Mouse (Mus musculus): ENCODE data around the gene Pkd1l2. TPM values are rescaled to one million over a fixed set of nuclear protein-coding genes. Genes with fewer than 3 reads are reported as not detected.

Gene Pkd1l2
- polyA plus RNA-seq, 1 experiment from 2014 or later: not detected

DNA sequence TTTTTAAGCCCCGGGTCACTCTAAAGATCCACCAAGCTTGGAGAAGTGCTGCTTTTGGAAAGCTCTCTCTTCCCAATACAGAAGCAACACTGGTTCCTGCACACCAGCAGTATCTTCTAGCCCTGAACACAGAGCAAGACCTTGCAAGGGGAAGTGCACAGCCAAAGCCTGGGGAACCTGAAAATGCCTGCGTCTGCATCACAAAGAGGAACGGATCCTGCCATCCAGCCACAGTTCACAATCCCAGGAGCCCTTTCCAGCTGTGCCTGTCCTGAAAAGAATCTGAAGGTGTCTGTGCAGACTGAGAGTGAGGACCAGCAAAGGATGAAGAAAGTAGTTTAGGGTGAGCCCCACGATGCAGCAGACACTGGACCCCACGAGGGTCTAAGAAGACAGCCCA lies 107.2 kb downstream of the Pkd1l2 start:
- TF ChIP-seq CTCF (IDR thresholded peaks at IDR 0.05): no peak
- in situ Hi-C loops (cut with MboI; ENCODE audit: low pct_unique_long_range_greater_than_20kb): loop anchor here (5.0 kb wide), 1 partner anchor 33 kb away; the partner anchor contains the start of gene Atmin
- no peaks in the 10 kb centered on the region for H3K27me3 ChIP-seq
- POLR2A ChIA-PET: no interaction called here
- CTCF ChIA-PET: no interaction called here
- ATAC-seq (no peak), DNase-seq (ENCODE audit: low read depth, low spot score) (no peak)

DNA sequence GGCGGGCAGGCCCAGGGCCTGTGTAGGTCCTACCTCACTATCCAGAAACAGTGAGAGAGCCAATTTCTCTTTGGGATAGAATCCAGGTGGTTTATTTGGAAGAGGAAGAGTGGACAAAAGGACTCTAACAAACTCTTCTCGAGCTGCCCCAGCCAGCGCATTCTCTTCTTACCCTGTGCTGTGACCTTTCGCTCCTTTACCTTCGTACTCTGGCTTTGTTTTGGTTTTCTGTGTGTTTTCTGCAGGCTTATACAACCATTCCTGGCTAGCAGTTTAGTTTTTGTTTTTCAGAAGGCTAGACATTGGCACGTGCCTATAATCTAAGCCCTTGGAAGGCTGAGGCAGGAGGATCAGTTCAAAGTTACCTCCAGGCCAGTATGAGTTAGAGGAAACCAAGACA lies 112.7 kb downstream of the Pkd1l2 start:
- DNase-seq (ENCODE audit: low read depth, low spot score) (no peak), ATAC-seq (no peak)
- H3K27me3 ChIP-seq: no peaks in the 10 kb centered on the region
- ChIA-PET CTCF (interaction anchor here (1.6 kb wide), 1 partner anchor 13 kb away, joined by 4 read pairs; no protein-coding TSS in a partner anchor), POLR2A (no interaction called here)
- TF ChIP-seq CTCF (IDR thresholded peaks at IDR 0.05): no peak
- in situ Hi-C loops (cut with MboI; ENCODE audit: low pct_unique_long_range_greater_than_20kb): no loop called here

DNA sequence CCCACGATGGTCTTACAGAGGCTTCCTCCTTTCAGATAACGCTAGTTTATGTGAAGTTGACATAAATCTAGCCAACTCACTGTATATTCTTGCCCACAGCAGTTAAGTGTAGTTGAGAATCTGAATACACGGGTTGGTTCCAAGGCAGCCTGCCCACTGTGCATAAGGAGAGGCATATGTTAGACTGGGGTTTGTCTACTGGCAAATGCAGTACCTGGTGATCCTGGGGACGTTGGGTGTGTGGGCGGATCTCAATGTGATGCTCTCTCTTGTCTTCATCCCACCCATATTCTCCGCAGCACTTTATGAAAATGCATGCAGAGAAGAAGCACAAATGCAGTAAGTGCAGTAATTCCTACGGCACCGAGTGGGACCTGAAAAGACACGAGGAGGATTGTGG lies 127.8 kb downstream of the Pkd1l2 start:
- ChIA-PET POLR2A (no interaction called here), CTCF (no interaction called here)
- in situ Hi-C loops (cut with MboI; ENCODE audit: low pct_unique_long_range_greater_than_20kb): no loop called here
- DNase-seq (ENCODE audit: low read depth, low spot score) (no peak), ATAC-seq (no peak)
- no peak for TF ChIP-seq CTCF (IDR thresholded peaks at IDR 0.05)
- no peaks in the 10 kb centered on the region for H3K27me3 ChIP-seq

DNA sequence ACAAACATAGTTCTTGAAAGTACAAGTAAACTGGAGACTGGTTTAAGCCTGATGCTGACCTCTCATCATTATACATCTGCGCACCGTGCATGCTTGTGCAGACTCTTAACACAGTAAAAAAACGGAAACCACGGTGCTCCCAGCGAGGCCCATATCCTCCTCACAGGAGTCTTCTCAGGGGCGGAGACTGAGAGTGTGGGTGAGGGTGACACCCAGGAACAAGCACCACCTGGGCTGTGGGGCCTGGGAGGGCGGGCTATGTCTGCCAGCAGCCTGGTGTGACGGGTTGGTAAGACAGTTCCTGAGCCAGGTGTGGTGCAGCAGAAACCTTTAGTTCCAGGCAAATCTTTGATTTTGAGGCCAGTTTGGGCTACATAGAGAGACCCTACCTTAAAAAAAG lies 129.8 kb downstream of the Pkd1l2 start:
- ATAC-seq (no peak), DNase-seq (ENCODE audit: low read depth, low spot score) (no peak)
- ChIA-PET CTCF (no interaction called here), POLR2A (no interaction called here)
- H3K27me3 ChIP-seq: no peaks in the 10 kb centered on the region
- in situ Hi-C loops (cut with MboI; ENCODE audit: low pct_unique_long_range_greater_than_20kb): no loop called here
- no peak for TF ChIP-seq CTCF (IDR thresholded peaks at IDR 0.05)

DNA sequence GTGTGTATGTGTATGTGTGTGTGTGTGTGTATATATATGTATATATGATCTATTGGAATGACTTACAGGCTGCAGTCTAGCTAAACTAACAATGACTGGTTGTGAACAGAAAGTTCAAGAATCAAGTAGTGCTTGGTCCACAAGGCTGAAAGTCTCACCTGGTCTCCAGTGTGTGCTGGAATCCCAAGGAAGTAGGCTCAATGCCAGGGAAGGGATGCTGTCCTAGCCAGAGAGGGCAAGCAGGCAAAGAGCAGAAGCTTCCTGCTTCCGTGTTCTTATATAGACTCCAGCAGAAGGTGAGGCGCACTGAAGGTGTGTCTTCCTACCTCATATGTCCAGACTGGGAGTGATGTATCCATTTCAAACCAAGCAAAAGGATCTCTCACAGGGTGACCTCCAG lies 130.5 kb downstream of the Pkd1l2 start:
- in situ Hi-C loops (cut with MboI; ENCODE audit: low pct_unique_long_range_greater_than_20kb): no loop called here
- H3K27me3 ChIP-seq: no peaks in the 10 kb centered on the region
- no peak for ATAC-seq
- ChIA-PET POLR2A (no interaction called here), CTCF (interaction anchor here (0.7 to 1.5 kb wide), 3 partner anchors 13 to 28 kb away, joined by 3 to 4 read pairs (median 3); partner anchors contain the start of gene 1700030J22Rik)
- no peak for TF ChIP-seq CTCF (IDR thresholded peaks at IDR 0.05)
- no peak for DNase-seq (ENCODE audit: low read depth, low spot score)

DNA sequence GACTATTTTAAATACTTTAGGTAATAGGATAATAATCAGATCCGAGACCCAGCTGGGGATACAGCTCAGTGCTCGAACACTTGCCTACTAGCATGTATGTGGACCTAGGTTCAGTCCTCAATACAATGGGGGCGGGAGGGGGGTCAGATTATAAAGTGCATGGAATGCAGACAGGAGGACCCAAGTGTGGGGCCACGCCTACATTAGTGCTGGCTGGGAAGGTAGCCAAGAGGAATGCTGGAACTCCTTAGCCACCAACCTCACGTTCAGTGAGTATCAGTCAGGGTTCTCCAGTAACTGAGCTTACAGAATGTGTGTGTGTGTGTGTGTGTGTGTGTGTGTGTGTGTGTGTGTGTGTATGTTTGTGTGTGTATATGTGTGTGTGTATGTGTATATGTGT lies 130.9 kb downstream of the Pkd1l2 start:
- DNase-seq (ENCODE audit: low read depth, low spot score): no peak
- TF ChIP-seq CTCF (IDR thresholded peaks at IDR 0.05): no peak
- H3K27me3 ChIP-seq: no peaks in the 10 kb centered on the region
- CTCF ChIA-PET: interaction anchor here (0.7 to 1.5 kb wide), 3 partner anchors 14 to 29 kb away, joined by 3 to 4 read pairs (median 3); partner anchors contain the start of gene 1700030J22Rik
- no peak for ATAC-seq
- in situ Hi-C loops (cut with MboI; ENCODE audit: low pct_unique_long_range_greater_than_20kb): no loop called here
- POLR2A ChIA-PET: no interaction called here

DNA sequence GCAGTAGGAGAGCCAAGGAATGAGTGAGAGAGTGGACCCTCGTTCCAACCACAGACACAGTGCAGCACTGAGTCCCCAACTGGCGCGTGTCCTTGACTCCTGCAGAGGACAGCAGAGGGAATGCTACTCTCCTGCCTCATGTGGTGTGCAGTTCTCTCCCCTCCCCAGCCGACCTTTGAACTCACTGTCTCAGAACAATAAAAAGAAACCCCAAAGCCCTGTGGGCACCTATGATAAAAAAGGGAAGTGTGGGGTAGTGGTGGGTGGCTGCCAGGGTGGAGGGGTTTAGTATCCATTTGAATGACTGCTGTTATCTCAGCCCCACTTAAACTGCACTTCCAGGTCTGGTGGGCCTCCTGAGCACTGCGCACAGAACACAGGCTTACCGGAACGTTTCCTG lies 134.7 kb downstream of the Pkd1l2 start:
- H3K27me3 ChIP-seq: no peaks in the 10 kb centered on the region
- POLR2A ChIA-PET: no interaction called here
- TF ChIP-seq CTCF (IDR thresholded peaks at IDR 0.05): no peak
- in situ Hi-C loops (cut with MboI; ENCODE audit: low pct_unique_long_range_greater_than_20kb): no loop called here
- no peak for ATAC-seq
- DNase-seq (ENCODE audit: low read depth, low spot score): no peak
- CTCF ChIA-PET: interaction anchor here (1.1 kb wide), 1 partner anchor 12 kb away, joined by 3 read pairs; no protein-coding TSS in a partner anchor

DNA sequence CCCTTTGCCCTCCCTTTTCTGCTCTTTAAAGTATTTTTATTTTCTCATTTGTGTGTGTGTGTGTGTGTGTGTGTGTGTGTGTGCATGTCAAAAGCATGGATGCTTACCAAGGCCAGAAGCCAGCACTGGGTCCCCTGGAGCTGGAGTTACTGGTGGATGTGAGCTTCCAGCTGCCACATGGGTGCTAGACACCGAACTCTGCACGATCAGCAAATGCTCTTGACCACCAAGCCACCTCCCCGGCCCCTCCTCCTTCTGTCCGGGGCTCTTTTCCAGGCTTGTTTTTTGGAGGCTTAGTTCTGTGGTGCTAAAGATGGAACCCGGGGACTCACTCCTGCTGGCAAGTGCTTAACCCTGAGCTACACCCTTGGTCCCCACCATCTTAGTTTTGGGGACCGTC lies 135.4 kb downstream of the Pkd1l2 start:
- ATAC-seq: no peak
- ChIA-PET POLR2A (interaction anchor here (1.1 kb wide), 1 partner anchor 223 kb away, joined by 3 read pairs; no protein-coding TSS in a partner anchor), CTCF (no interaction called here)
- DNase-seq (ENCODE audit: low read depth, low spot score): no peak
- no peak for TF ChIP-seq CTCF (IDR thresholded peaks at IDR 0.05)
- H3K27me3 ChIP-seq: no peaks in the 10 kb centered on the region
- in situ Hi-C loops (cut with MboI; ENCODE audit: low pct_unique_long_range_greater_than_20kb): no loop called here

DNA sequence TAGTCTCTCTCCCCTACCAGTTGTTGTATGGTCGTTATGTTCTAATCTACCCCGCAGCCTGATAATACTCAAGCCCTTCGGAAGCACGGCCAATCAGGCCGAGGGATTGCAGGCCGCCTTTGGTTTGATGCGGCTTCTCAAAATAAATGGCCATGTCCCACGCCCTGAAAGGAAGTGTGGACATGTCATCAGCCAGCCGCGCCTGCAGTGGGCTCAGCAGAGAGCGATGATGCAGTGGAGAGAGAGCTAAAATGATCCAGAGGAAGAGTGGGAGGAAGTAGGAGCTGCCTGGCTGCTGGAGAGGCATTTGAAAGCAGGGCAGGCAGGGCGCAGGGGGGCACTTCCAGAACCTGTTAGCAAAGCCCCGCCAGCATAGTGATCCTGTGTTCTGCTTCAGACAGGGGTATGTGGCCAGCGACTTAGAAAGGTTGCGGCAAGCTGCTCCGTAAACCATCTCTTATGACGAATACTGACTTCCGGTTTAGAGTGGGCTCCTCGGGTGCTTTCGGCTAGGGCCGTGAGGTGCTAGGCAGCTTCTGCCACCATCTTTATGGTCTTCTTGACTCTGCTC lies 135.9 kb downstream of the Pkd1l2 start:
- H3K27me3 ChIP-seq: no peaks in the 10 kb centered on the region
- ChIA-PET CTCF (no interaction called here), POLR2A (interaction anchor here (1.1 kb wide), 1 partner anchor 223 kb away, joined by 3 read pairs; no protein-coding TSS in a partner anchor)
- ATAC-seq (no peak), DNase-seq (ENCODE audit: low read depth, low spot score) (no peak)
- TF ChIP-seq CTCF (IDR thresholded peaks at IDR 0.05): no peak
- in situ Hi-C loops (cut with MboI; ENCODE audit: low pct_unique_long_range_greater_than_20kb): no loop called here

Other genes starting within 250 kb of the Pkd1l2 start
- 42.4 TPM for gene Cmc2, start 161.0 kb downstream of the Pkd1l2 start, polyA plus RNA-seq (2021)
- 17.3 TPM for gene Cenpn, start 160.7 kb downstream of the Pkd1l2 start, polyA plus RNA-seq (2021)
- gene Atmin, start 139.1 kb downstream of the Pkd1l2 start, polyA plus RNA-seq (2021): 15.9 TPM
- gene 1700030J22Rik, start 103.5 kb downstream of the Pkd1l2 start, polyA plus RNA-seq (2021): 4.6 TPM
- gene Gcsh, start 88.9 kb downstream of the Pkd1l2 start, polyA plus RNA-seq (2021): 44.7 TPM
- gene Bco1, start 13.4 kb upstream of the Pkd1l2 start, polyA plus RNA-seq (2021): not detected
- gene Gan, start 75.7 kb upstream of the Pkd1l2 start, polyA plus RNA-seq (2021): 2.6 TPM
- 63.6 TPM for gene Cmip, start 174.6 kb upstream of the Pkd1l2 start, polyA plus RNA-seq (2021)